Mouse (Mus musculus) olfactory bulb, adult 2 months (tissue): ENCODE measurements around the gene Lef1.
A peak's percentile ranks its signal among the peaks of the same experiment; 100 is the strongest.

ENCODE experiments used
- CTCF ChIP-seq: fragments of 200-500 bp; IDR thresholded peaks from 2 replicates; pipeline ENCODE4 v1.5.1; 2012; ENCODE audit warnings: low read depth, mild to moderate bottlenecking, low read length, moderate library complexity; ENCODE audit not compliant: insufficient read depth
- POLR2A ChIP-seq: fragments of 200-500 bp; IDR thresholded peaks from 2 replicates; pipeline ENCODE4 v1.6.1; 2012; ENCODE audit warnings: mild to moderate bottlenecking, low read depth, low read length, moderate library complexity; ENCODE audit not compliant: insufficient read depth

DNA sequence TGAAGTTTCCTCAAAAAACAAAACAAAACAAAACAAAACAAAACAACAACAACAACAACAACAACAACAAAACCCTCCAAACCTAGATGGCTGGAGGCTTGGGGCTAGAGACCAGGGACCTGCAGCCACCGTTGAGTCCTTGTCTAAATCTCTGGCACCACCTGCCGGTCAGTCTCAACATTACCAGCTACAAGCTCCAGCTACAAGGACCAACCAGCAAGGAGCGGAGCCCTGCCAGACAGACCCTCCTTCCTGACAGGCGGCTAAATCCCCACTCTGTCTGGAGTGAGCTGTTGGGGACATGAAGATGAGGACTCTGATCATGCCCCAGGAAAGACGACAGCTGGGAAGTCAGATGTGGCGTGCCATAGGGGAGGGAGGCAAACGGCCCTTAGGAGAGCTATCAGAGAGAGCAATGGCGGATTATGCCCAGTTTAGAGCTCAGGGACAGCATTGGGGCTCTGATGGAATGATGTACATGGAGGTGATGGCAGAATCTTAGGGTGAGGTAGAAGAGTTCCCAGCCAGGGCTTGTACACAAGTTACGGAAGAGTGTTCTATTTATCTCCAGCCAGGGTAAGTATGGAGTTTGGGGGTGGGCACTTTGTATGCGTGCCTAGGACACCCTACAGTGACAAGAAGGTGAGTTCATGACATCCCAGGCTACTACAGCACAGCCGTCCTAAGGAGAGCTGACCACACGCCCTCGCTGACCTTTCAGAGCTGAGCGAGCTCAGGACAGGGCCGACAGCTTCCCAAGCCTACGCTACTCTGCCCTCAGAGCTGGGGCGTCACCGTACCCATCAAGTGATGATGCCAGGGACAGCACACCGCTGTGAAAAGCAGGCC is 127.7 kb downstream of the Lef1 start:
- TF ChIP-seq POLR2A (no peak), CTCF (peak; percentile 91)
